Mouse (Mus musculus): ENCODE data around the gene Epha2. TPM values are rescaled to one million over a fixed set of nuclear protein-coding genes. Genes with fewer than 3 reads are reported as not detected.
A peak's percentile ranks its signal among the peaks of the same experiment; 100 is the strongest.

Gene Epha2
- polyA plus RNA-seq, 1 experiment, result 46.8 TPM

GRCm38 (mm10) chr4:141329968-141330367, 28.9 kb downstream of the Epha2 start:
- Histone ChIP-seq H3K4me2 (ENCODE audit: low read depth) (peak overlapping the region; percentile 40), H3K36me3 (ENCODE audit: control insufficient read depth, insufficient read depth) (peaks cover 12% of the 10 kb centered on the region), H3ac (ENCODE audit: control insufficient read depth, insufficient read length) (no peak overlapping the region), H3K27me3 (ENCODE audit: control insufficient read depth, insufficient read depth, insufficient read length) (no peaks in the 10 kb centered on the region), H3K79me2 (ENCODE audit: control insufficient read depth, insufficient read depth) (no peaks in the 10 kb centered on the region), H3K4me3 (no peak overlapping the region)
- no peak for TF ChIP-seq POLR2AphosphoS2 (IDR thresholded peaks at IDR 0.05; ENCODE audit: insufficient read length, low read depth)
- peak in 1 of 3 experiments; percentile 29 for TF ChIP-seq MYOD1 (IDR thresholded peaks at IDR 0.05; ENCODE audit: control insufficient read depth in 1 of 3, insufficient read length in 2 of 3, low read depth in 2 of 3)
- no peak for TF ChIP-seq TCF12 (IDR thresholded peaks at IDR 0.05; ENCODE audit: insufficient read depth, poor library complexity, severe bottlenecking)
- no peak for TF ChIP-seq TCF3 (IDR thresholded peaks at IDR 0.05; ENCODE audit: insufficient read length, low read depth)
- TF ChIP-seq E2F4 (IDR thresholded peaks at IDR 0.05; ENCODE audit: insufficient read depth), result no peak
- TF ChIP-seq REST (IDR thresholded peaks at IDR 0.05; ENCODE audit: insufficient read depth, insufficient read length), result no peak
- TF ChIP-seq USF1 (IDR thresholded peaks at IDR 0.05; ENCODE audit: low read depth), result no peak
- TF ChIP-seq SRF (IDR thresholded peaks at IDR 0.05; ENCODE audit: control insufficient read depth, insufficient read length, low read depth), result no peak
- no peak for TF ChIP-seq MAX (IDR thresholded peaks at IDR 0.05; ENCODE audit: low read depth)
- TF ChIP-seq POLR2A (IDR thresholded peaks at IDR 0.05; ENCODE audit: insufficient read length, low read depth), result no peak
- TF ChIP-seq CEBPB (IDR thresholded peaks at IDR 0.05; ENCODE audit: insufficient read depth, poor library complexity, severe bottlenecking), result peak; percentile 92
- TF ChIP-seq MYOG (IDR thresholded peaks at IDR 0.05; ENCODE audit: control insufficient read depth in 1 of 3, insufficient read depth in 1 of 3, insufficient read length in 2 of 3, low read depth in 2 of 3), result no peak

GRCm38 (mm10) chr4:141331446-141331845, 30.4 kb downstream of the Epha2 start:
- TF ChIP-seq MYOD1 (IDR thresholded peaks at IDR 0.05; ENCODE audit: control insufficient read depth in 1 of 3, insufficient read length in 2 of 3, low read depth in 2 of 3) (no peak), MAX (IDR thresholded peaks at IDR 0.05; ENCODE audit: low read depth) (no peak), CEBPB (IDR thresholded peaks at IDR 0.05; ENCODE audit: insufficient read depth, poor library complexity, severe bottlenecking) (no peak), SRF (IDR thresholded peaks at IDR 0.05; ENCODE audit: control insufficient read depth, insufficient read length, low read depth) (no peak), TCF12 (IDR thresholded peaks at IDR 0.05; ENCODE audit: insufficient read depth, poor library complexity, severe bottlenecking) (no peak), POLR2A (IDR thresholded peaks at IDR 0.05; ENCODE audit: insufficient read length, low read depth) (no peak), E2F4 (IDR thresholded peaks at IDR 0.05; ENCODE audit: insufficient read depth) (no peak), USF1 (IDR thresholded peaks at IDR 0.05; ENCODE audit: low read depth) (no peak), MYOG (IDR thresholded peaks at IDR 0.05; ENCODE audit: control insufficient read depth in 1 of 3, insufficient read depth in 1 of 3, insufficient read length in 2 of 3, low read depth in 2 of 3) (no peak), TCF3 (IDR thresholded peaks at IDR 0.05; ENCODE audit: insufficient read length, low read depth) (no peak), POLR2AphosphoS2 (IDR thresholded peaks at IDR 0.05; ENCODE audit: insufficient read length, low read depth) (no peak), REST (IDR thresholded peaks at IDR 0.05; ENCODE audit: insufficient read depth, insufficient read length) (no peak)
- Histone ChIP-seq H3ac (ENCODE audit: control insufficient read depth, insufficient read length) (no peak overlapping the region), H3K36me3 (ENCODE audit: control insufficient read depth, insufficient read depth) (peaks cover under 1% of the 10 kb centered on the region), H3K27me3 (ENCODE audit: control insufficient read depth, insufficient read depth, insufficient read length) (no peaks in the 10 kb centered on the region), H3K4me2 (ENCODE audit: low read depth) (no peak overlapping the region), H3K79me2 (ENCODE audit: control insufficient read depth, insufficient read depth) (no peaks in the 10 kb centered on the region), H3K4me3 (no peak overlapping the region)

DNA sequence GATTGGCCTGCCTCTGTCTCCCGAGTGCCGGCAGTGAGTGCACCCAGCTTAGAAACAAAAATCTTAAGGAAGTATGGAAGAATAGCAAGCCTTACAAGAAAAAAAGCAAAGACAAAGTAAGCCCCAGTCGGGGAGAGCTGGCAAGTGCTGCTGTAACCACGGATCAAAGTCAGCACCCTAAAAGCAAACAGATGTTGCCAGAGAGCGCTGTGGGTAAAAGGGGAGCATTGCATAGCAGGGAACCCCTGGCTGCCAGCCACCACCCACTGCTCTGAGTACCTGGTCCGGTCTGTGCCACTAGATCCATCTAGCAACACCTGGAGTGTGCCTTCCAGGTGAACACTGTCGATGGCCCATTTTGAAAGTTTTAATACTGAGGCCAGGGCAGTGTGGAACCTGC, 31.2 kb downstream of the Epha2 start:
- Histone ChIP-seq H3K27me3 (ENCODE audit: control insufficient read depth, insufficient read depth, insufficient read length) (no peaks in the 10 kb centered on the region), H3K36me3 (ENCODE audit: control insufficient read depth, insufficient read depth) (no peaks in the 10 kb centered on the region), H3K4me3 (no peak overlapping the region), H3ac (ENCODE audit: control insufficient read depth, insufficient read length) (no peak overlapping the region), H3K4me2 (ENCODE audit: low read depth) (no peak overlapping the region), H3K79me2 (ENCODE audit: control insufficient read depth, insufficient read depth) (no peaks in the 10 kb centered on the region)
- TF ChIP-seq MYOD1 (IDR thresholded peaks at IDR 0.05; ENCODE audit: control insufficient read depth in 1 of 3, insufficient read length in 2 of 3, low read depth in 2 of 3) (no peak), TCF12 (IDR thresholded peaks at IDR 0.05; ENCODE audit: insufficient read depth, poor library complexity, severe bottlenecking) (no peak), POLR2AphosphoS2 (IDR thresholded peaks at IDR 0.05; ENCODE audit: insufficient read length, low read depth) (no peak), REST (IDR thresholded peaks at IDR 0.05; ENCODE audit: insufficient read depth, insufficient read length) (no peak), E2F4 (IDR thresholded peaks at IDR 0.05; ENCODE audit: insufficient read depth) (no peak), SRF (IDR thresholded peaks at IDR 0.05; ENCODE audit: control insufficient read depth, insufficient read length, low read depth) (no peak), USF1 (IDR thresholded peaks at IDR 0.05; ENCODE audit: low read depth) (no peak), POLR2A (IDR thresholded peaks at IDR 0.05; ENCODE audit: insufficient read length, low read depth) (no peak), MAX (IDR thresholded peaks at IDR 0.05; ENCODE audit: low read depth) (no peak), TCF3 (IDR thresholded peaks at IDR 0.05; ENCODE audit: insufficient read length, low read depth) (no peak), CEBPB (IDR thresholded peaks at IDR 0.05; ENCODE audit: insufficient read depth, poor library complexity, severe bottlenecking) (no peak), MYOG (IDR thresholded peaks at IDR 0.05; ENCODE audit: control insufficient read depth in 1 of 3, insufficient read depth in 1 of 3, insufficient read length in 2 of 3, low read depth in 2 of 3) (no peak)

DNA sequence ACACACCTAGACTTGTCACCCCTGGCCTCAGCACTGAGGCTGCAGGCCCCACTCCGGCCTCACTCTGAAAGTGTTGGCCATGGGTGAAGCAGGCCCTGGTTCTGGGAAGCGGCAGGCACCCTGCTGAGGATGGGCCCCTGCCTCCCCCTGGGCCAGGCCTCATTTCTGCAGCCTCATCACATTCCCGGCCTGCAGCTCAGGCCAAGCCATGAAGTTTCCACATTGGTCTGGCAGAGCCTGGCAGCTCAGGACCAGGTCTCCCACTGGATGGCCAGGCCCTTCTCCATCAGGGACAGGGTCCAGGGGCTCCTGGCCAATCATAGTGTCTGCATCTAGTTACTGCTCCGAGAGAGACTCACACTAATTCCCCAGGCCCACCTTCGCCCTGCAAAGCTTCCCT, 33.7 kb downstream of the Epha2 start:
- TF ChIP-seq USF1 (IDR thresholded peaks at IDR 0.05; ENCODE audit: low read depth) (no peak), POLR2AphosphoS2 (IDR thresholded peaks at IDR 0.05; ENCODE audit: insufficient read length, low read depth) (no peak), E2F4 (IDR thresholded peaks at IDR 0.05; ENCODE audit: insufficient read depth) (no peak), TCF12 (IDR thresholded peaks at IDR 0.05; ENCODE audit: insufficient read depth, poor library complexity, severe bottlenecking) (no peak), MYOG (IDR thresholded peaks at IDR 0.05; ENCODE audit: control insufficient read depth in 1 of 3, insufficient read depth in 1 of 3, insufficient read length in 2 of 3, low read depth in 2 of 3) (no peak), SRF (IDR thresholded peaks at IDR 0.05; ENCODE audit: control insufficient read depth, insufficient read length, low read depth) (no peak), MAX (IDR thresholded peaks at IDR 0.05; ENCODE audit: low read depth) (no peak), POLR2A (IDR thresholded peaks at IDR 0.05; ENCODE audit: insufficient read length, low read depth) (no peak), CEBPB (IDR thresholded peaks at IDR 0.05; ENCODE audit: insufficient read depth, poor library complexity, severe bottlenecking) (no peak), MYOD1 (IDR thresholded peaks at IDR 0.05; ENCODE audit: control insufficient read depth in 1 of 3, insufficient read length in 2 of 3, low read depth in 2 of 3) (no peak)
- no peaks in the 10 kb centered on the region for H3K36me3 ChIP-seq (ENCODE audit: control insufficient read depth, insufficient read depth)
- no peaks in the 10 kb centered on the region for H3K79me2 ChIP-seq (ENCODE audit: control insufficient read depth, insufficient read depth)
- H3ac ChIP-seq (ENCODE audit: control insufficient read depth, insufficient read length), result no peak overlapping the region
- no peaks in the 10 kb centered on the region for H3K27me3 ChIP-seq (ENCODE audit: control insufficient read depth, insufficient read depth, insufficient read length)
- H3K4me2 ChIP-seq (ENCODE audit: low read depth), result no peak overlapping the region
- H3K4me3 ChIP-seq, result no peak overlapping the region
